Mouse (Mus musculus): ENCODE results near the gene Gm10488.
"Not testable (repeated sequence)": the region's sequence is repeated elsewhere in the genome, so short reads cannot be mapped to it uniquely, and the experiment has no call there.

Gene Gm10488

DNA sequence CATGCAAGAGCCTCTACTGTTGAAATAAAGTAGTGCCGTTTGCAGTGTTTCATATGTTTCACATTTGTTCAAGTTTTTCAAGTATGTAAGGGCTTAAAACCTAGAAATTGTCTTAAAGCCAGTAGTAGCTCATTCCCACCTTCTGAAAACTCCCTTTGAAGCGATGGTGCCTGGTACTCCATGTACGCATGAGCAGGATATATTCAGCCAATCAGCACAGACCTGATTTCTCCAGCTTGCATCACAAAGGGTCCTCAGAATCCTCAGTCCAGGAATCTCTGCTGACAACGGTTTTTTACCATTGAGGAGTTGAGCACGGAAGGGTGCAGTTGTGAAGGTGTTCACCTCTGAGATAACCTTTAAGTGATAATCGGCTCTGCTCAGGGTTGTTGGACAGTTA, at the start of gene Gm10488:
Gene Gm10488 (plus strand): TSS at position 301 of the 400 bp plus-strand sequence.
- not testable (repeated sequence) for DNase-seq
